Mouse (Mus musculus) myocyte (in vitro differentiated cells): Measurements from ENCODE around the gene 4930503B20Rik. TPM values are rescaled to one million over a fixed set of nuclear protein-coding genes. Genes with fewer than 3 reads are reported as not detected.

ENCODE experiments used
- H3K27me3 ChIP-seq: one replicate; pipeline ENCODE4 v1.6.1; 2011; ENCODE audit not compliant: control insufficient read depth, insufficient read depth, insufficient read length
- H3K36me3 ChIP-seq: one replicate; pipeline ENCODE4 v1.6.1; 2011; ENCODE audit not compliant: control insufficient read depth, insufficient read depth
- H3K4me2 ChIP-seq: one replicate; pipeline ENCODE4 v1.6.1; 2011; ENCODE audit warnings: low read depth, control low read depth
- H3K4me3 ChIP-seq: one replicate; pipeline ENCODE4 v1.5.1; 2011; ENCODE audit warnings: mild to moderate bottlenecking, control low read depth, moderate library complexity
- H3K79me2 ChIP-seq: one replicate; pipeline ENCODE4 v1.6.1; 2011; ENCODE audit not compliant: control insufficient read depth, insufficient read depth
- H3ac ChIP-seq: one replicate; pipeline ENCODE4 v1.6.1; 2011; ENCODE audit not compliant: control insufficient read depth, insufficient read length
- CEBPB ChIP-seq: IDR thresholded peaks from 2 replicates; pipeline ENCODE4 v1.6.1; 2011; ENCODE audit warnings: mild to moderate bottlenecking, moderate library complexity; ENCODE audit not compliant: poor library complexity, insufficient read depth, severe bottlenecking
- E2F4 ChIP-seq: IDR thresholded peaks from one replicate; pipeline ENCODE4 v1.6.1; 2011; ENCODE audit warnings: mild to moderate bottlenecking, control low read depth, moderate library complexity; ENCODE audit not compliant: insufficient read depth
- MAX ChIP-seq: IDR thresholded peaks from one replicate; pipeline ENCODE4 v1.6.1; 2011; ENCODE audit warnings: low read depth, mild to moderate bottlenecking, control low read depth
- MYOD1 ChIP-seq, 3 experiments: IDR thresholded peaks; one replicate each; pipeline ENCODE4 v1.6.1; 2011; ENCODE audit warnings: control low read depth in 2 of 3, low read depth in 2 of 3, mild to moderate bottlenecking in 2 of 3, moderate library complexity in 1 of 3; ENCODE audit not compliant: insufficient read length in 2 of 3, control insufficient read depth in 1 of 3
- MYOG ChIP-seq, 3 experiments: IDR thresholded peaks; one replicate each; pipeline ENCODE4 v1.6.1; 2011; ENCODE audit warnings: control low read depth in 2 of 3, low read depth in 2 of 3, mild to moderate bottlenecking in 2 of 3; ENCODE audit not compliant: insufficient read length in 2 of 3, control insufficient read depth in 1 of 3, insufficient read depth in 1 of 3
- POLR2A ChIP-seq: IDR thresholded peaks from one replicate; pipeline ENCODE4 v1.6.1; 2011; ENCODE audit warnings: low read depth, mild to moderate bottlenecking, control low read depth, moderate library complexity; ENCODE audit not compliant: insufficient read length
- POLR2AphosphoS2 ChIP-seq: IDR thresholded peaks from one replicate; pipeline ENCODE4 v1.6.1; 2011; ENCODE audit warnings: low read depth, control low read depth; ENCODE audit not compliant: insufficient read length
- REST ChIP-seq: IDR thresholded peaks from one replicate; pipeline ENCODE4 v1.6.1; 2011; ENCODE audit warnings: mild to moderate bottlenecking, control low read depth, moderate library complexity; ENCODE audit not compliant: insufficient read depth, insufficient read length
- SRF ChIP-seq: IDR thresholded peaks from one replicate; pipeline ENCODE4 v1.6.1; 2011; ENCODE audit warnings: low read depth; ENCODE audit not compliant: control insufficient read depth, insufficient read length
- TCF12 ChIP-seq: IDR thresholded peaks from one replicate; pipeline ENCODE4 v1.6.1; 2011; ENCODE audit warnings: mild to moderate bottlenecking, control low read depth; ENCODE audit not compliant: poor library complexity, insufficient read depth, severe bottlenecking
- TCF3 ChIP-seq: IDR thresholded peaks from one replicate; pipeline ENCODE4 v1.6.1; 2011; ENCODE audit warnings: low read depth, control low read depth; ENCODE audit not compliant: insufficient read length
- USF1 ChIP-seq: IDR thresholded peaks from one replicate; pipeline ENCODE4 v1.6.1; 2011; ENCODE audit warnings: low read depth, mild to moderate bottlenecking, control low read depth, moderate library complexity
- polyA plus RNA-seq: library from polyadenylated mRNA; unstranded; fragments of >200 nt; fragmentation: generic; extraction: Trizol; gene quantifications from one replicate; pipeline ENCODE4 v1.2.1, GENCODE M21; 2012; ENCODE audit warnings: missing spikeins

4930503B20Rik gene
- polyA plus RNA-seq, 1 experiment = not detected

DNA sequence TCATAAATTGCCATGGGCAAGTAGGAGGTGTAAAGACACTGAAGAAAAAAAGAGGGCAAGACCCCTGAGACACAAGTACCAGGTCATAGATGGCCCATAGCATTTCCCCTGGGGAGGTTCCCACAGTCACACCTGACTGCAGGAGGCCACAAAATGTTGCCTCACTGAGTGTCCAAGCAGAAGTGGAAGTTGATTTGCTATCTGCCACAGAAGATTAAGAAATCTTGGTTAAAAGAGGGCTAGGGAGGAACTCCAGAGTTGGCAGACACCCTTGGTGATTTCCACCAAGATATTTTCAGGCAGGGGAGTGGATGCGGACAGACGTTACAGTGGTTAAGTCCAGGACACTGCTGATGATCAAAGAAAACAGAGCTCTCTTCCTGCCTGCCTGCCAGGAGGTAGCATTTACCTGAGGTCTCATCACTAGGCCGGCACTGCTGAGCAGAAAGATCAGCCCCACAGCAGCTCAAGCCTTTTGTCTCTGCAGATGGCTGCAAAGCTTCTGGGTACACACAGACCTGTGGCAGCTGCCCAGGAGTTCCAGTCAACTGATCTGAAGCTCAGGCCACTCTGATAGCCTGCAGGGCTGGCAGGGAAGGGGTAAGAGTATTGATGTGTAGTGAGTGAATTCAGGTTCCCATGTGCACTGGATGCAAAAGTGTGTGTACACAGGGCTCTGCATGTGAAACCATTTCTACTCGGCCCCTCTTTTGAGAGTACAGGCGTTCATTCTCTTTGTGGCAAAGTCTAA is 34.4 kb downstream of the 4930503B20Rik start:
- no peaks in the 10 kb centered on the region for H3K36me3 ChIP-seq
- H3ac ChIP-seq = no peak overlapping the region
- H3K4me3 ChIP-seq = no peak overlapping the region
- H3K27me3 ChIP-seq = no peaks in the 10 kb centered on the region
- no peak for TF ChIP-seq POLR2AphosphoS2
- no peak for TF ChIP-seq MYOD1 (IDR thresholded peaks at IDR 0.05; ENCODE audit: control insufficient read depth in 1 of 3, insufficient read length in 2 of 3, low read depth in 2 of 3)
- no peak for TF ChIP-seq TCF3
- no peak for TF ChIP-seq POLR2A
- no peak for TF ChIP-seq USF1
- TF ChIP-seq E2F4 = no peak
- no peak for TF ChIP-seq MYOG (IDR thresholded peaks at IDR 0.05; ENCODE audit: control insufficient read depth in 1 of 3, insufficient read depth in 1 of 3, insufficient read length in 2 of 3, low read depth in 2 of 3)
- no peak for TF ChIP-seq MAX
- TF ChIP-seq TCF12 = no peak
- no peak overlapping the region for H3K4me2 ChIP-seq
- no peaks in the 10 kb centered on the region for H3K79me2 ChIP-seq

DNA sequence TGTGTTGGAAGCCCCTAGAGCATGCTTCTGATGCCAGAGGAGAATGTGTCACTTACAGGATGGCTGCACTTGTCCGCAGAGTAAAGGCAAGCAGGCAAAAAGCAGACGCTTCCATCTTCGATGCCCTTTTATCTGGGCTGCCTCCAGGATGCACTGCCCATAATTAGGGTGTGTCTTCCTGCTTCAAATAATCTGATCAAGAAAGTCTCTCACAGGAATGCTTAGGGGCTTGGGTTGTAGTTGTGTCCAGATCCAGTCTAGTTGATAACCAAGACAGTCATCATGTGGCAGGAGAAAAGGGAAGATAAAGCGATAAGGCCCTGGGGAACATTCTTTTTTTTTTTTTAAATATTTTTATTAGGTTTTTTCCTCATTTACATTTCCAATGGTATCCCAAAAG is 35.6 kb downstream of the 4930503B20Rik start, which contains the start of gene Dnase2b:
TSS of gene Dnase2b (minus strand) at position 101 of the 400 bp plus-strand sequence.
- Histone ChIP-seq H3K36me3 (no peaks in the 10 kb centered on the region), H3K79me2 (no peaks in the 10 kb centered on the region), H3K4me2 (no peak within 1 kb of the TSS), H3K27me3 (no peaks in the 10 kb centered on the region), H3K4me3 (no peak within 1 kb of the TSS), H3ac (no peak within 1 kb of the TSS)
- TF ChIP-seq MYOD1 (IDR thresholded peaks at IDR 0.05; ENCODE audit: control insufficient read depth in 1 of 3, insufficient read length in 2 of 3, low read depth in 2 of 3) (no peak), MAX (no peak), CEBPB (no peak), SRF (no peak), REST (no peak), POLR2AphosphoS2 (no peak), USF1 (no peak), POLR2A (no peak), TCF12 (no peak), MYOG (IDR thresholded peaks at IDR 0.05; ENCODE audit: control insufficient read depth in 1 of 3, insufficient read depth in 1 of 3, insufficient read length in 2 of 3, low read depth in 2 of 3) (no peak), TCF3 (no peak), E2F4 (no peak)

DNA sequence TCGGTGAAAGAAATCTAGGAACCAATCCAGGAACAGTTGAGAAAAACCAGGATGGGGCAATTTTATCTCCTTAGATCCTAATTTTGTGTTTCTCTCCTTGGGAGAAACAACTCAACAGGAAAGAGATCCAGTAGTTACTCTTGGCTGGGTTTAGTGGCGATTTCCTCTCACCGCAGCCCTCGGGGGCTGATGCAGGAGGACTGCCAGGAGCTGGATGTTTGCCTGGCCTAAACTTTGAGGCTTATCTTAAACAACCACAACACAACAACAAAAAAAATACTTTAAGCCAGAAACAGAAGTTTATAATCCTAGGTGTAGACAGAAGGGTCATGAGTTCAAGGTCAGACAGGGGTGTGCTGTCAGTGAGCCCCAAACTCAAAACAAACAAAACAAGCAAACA is 39.3 kb downstream of the 4930503B20Rik start:
- Histone ChIP-seq H3K4me3 (no peak overlapping the region), H3K36me3 (no peaks in the 10 kb centered on the region), H3K4me2 (no peak overlapping the region), H3K79me2 (no peaks in the 10 kb centered on the region), H3K27me3 (no peaks in the 10 kb centered on the region), H3ac (no peak overlapping the region)
- TF ChIP-seq MYOD1 (IDR thresholded peaks at IDR 0.05; ENCODE audit: control insufficient read depth in 1 of 3, insufficient read length in 2 of 3, low read depth in 2 of 3) = no peak
- no peak for TF ChIP-seq SRF
- no peak for TF ChIP-seq CEBPB
- no peak for TF ChIP-seq E2F4
- TF ChIP-seq POLR2A = no peak
- no peak for TF ChIP-seq MYOG (IDR thresholded peaks at IDR 0.05; ENCODE audit: control insufficient read depth in 1 of 3, insufficient read depth in 1 of 3, insufficient read length in 2 of 3, low read depth in 2 of 3)
- no peak for TF ChIP-seq POLR2AphosphoS2
- TF ChIP-seq TCF3 = no peak
- TF ChIP-seq REST = no peak
- TF ChIP-seq TCF12 = no peak
- no peak for TF ChIP-seq MAX
- no peak for TF ChIP-seq USF1

DNA sequence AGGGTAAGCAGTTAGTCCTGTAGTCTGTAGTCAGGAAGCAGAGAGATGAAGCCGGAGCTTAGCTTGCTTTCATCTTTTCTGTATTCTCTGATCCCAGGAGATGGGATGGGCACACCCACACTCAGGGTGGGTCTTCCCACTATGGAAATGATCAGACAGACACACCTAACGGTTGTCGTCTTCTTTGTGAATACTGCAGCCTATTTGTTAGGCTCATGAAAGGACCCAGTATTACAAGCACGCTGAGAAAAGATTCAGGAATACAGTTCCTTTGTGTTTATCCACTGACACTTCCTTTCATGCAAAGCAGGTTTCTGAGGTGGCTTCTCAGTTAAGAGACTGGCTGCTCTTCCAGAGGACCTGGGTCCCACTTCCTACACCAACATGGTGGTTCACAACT is 39.9 kb downstream of the 4930503B20Rik start:
- H3K79me2 ChIP-seq = no peaks in the 10 kb centered on the region
- no peak overlapping the region for H3K4me2 ChIP-seq
- TF ChIP-seq TCF12 (no peak), TCF3 (no peak), CEBPB (no peak), REST (no peak), SRF (no peak), POLR2AphosphoS2 (no peak), E2F4 (no peak), MAX (no peak), USF1 (no peak), MYOG (IDR thresholded peaks at IDR 0.05; ENCODE audit: control insufficient read depth in 1 of 3, insufficient read depth in 1 of 3, insufficient read length in 2 of 3, low read depth in 2 of 3) (no peak), MYOD1 (IDR thresholded peaks at IDR 0.05; ENCODE audit: control insufficient read depth in 1 of 3, insufficient read length in 2 of 3, low read depth in 2 of 3) (no peak), POLR2A (no peak)
- no peak overlapping the region for H3K4me3 ChIP-seq
- H3ac ChIP-seq = no peak overlapping the region
- no peaks in the 10 kb centered on the region for H3K36me3 ChIP-seq
- H3K27me3 ChIP-seq = no peaks in the 10 kb centered on the region
